Mouse (Mus musculus) testis, adult 2 months (tissue): ENCODE data around the gene Gm13285.
"Not testable (repeated sequence)": the region's sequence is repeated elsewhere in the genome, so short reads cannot be mapped to it uniquely, and the experiment has no call there.

Source experiments
- CTCF ChIP-seq: fragments of 200-500 bp; IDR thresholded peaks from 2 replicates; pipeline ENCODE4 v1.5.1; 2012; ENCODE audit warnings: low read depth, mild to moderate bottlenecking, inconsistent platforms, low read length, moderate library complexity; ENCODE audit not compliant: control insufficient read depth, insufficient read depth, insufficient replicate concordance
- POLR2A ChIP-seq: fragments of 200-500 bp; IDR thresholded peaks from 2 replicates; pipeline ENCODE4 v1.6.1; 2012; ENCODE audit warnings: low read depth, mild to moderate bottlenecking, inconsistent platforms, low read length, moderate library complexity; ENCODE audit not compliant: control insufficient read depth

DNA sequence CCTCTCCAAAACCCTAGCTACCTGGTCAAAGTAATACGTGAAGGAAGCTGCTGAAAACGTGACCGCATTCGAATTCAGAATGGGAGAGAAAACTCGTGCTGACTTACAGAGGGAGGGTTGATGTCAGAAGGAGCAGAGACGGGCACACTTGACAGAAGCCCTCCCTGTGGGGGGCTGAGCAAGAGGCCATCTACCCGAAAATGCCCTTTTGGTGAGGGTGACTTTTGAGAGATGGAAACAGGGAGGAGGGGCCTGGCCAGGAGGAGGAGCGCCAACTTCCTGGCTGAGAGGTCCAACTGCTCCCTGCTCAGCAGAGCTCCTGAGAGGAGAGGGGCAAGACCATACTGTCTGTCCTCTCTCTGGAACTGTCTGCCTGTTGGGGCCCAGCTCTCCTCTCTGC is 5.8 kb downstream of the Gm13285 start, which contains the start of gene Gm13288:
- TF ChIP-seq CTCF, POLR2A: not testable (repeated sequence)
